Mouse (Mus musculus) intestine, embryonic 15.5 days (tissue): ENCODE results near the gene Chkb. TPM values are rescaled to one million over a fixed set of nuclear protein-coding genes. Genes with fewer than 3 reads are reported as not detected.

Experiments used
- ATAC-seq: fragments of 200-750 bp; cut with Nextera tagmentation; 2 replicates; pipeline ENCODE4 v1.8.0; 2017; ENCODE audit warnings: moderate TSS enrichment, moderate library complexity
- H3K27ac ChIP-seq: fragments of 300-500 bp; sonication (generic); 2 replicates; pipeline ENCODE4 v1.5.1; 2015; ENCODE audit warnings: mild to moderate bottlenecking, inconsistent platforms
- H3K27me3 ChIP-seq: fragments of 300-500 bp; sonication (generic); replicated peaks from 2 replicates; pipeline ENCODE4 v1.6.1; 2015; ENCODE audit warnings: inconsistent platforms
- H3K36me3 ChIP-seq: fragments of 300-500 bp; sonication (generic); 2 replicates; pipeline ENCODE4 v1.6.1; 2015; ENCODE audit warnings: inconsistent platforms
- H3K4me1 ChIP-seq: fragments of 300-500 bp; sonication (generic); replicated peaks from 2 replicates; pipeline ENCODE4 v1.6.1; 2015; ENCODE audit warnings: inconsistent platforms
- H3K4me2 ChIP-seq: fragments of 300-500 bp; sonication (generic); replicated peaks from 2 replicates; pipeline ENCODE4 v1.6.1; 2015; ENCODE audit warnings: mild to moderate bottlenecking, inconsistent platforms
- H3K4me3 ChIP-seq: fragments of 300-500 bp; sonication (generic); replicated peaks from 2 replicates; pipeline ENCODE4 v1.5.1; 2015; ENCODE audit warnings: inconsistent platforms
- H3K9ac ChIP-seq: fragments of 300-500 bp; sonication (generic); 2 replicates; pipeline ENCODE4 v1.6.1; 2015; ENCODE audit warnings: inconsistent platforms
- H3K9me3 ChIP-seq: fragments of 300-500 bp; sonication (generic); 2 replicates; pipeline ENCODE4 v1.6.1; 2016; ENCODE audit warnings: inconsistent platforms
- WGBS: fragments of 180-500 bp; shearing (Covaris S2); methylation state at CpG from one replicate; pipeline ENCODE4 v1.1.7; 2015; 5-methylcytosine and 5-hydroxymethylcytosine counted together
- polyA plus RNA-seq: library from polyadenylated mRNA; unstranded; fragments of >200 nt; fragmentation: Nextera tagmentation; extraction: Ambion mirVana; gene quantifications from 2 replicates; pipeline ENCODE4 v1.2.1, GENCODE M21; 2015

Chkb gene
- polyA plus RNA-seq, 1 experiment from 2014 or later, result 52.6 TPM

DNA sequence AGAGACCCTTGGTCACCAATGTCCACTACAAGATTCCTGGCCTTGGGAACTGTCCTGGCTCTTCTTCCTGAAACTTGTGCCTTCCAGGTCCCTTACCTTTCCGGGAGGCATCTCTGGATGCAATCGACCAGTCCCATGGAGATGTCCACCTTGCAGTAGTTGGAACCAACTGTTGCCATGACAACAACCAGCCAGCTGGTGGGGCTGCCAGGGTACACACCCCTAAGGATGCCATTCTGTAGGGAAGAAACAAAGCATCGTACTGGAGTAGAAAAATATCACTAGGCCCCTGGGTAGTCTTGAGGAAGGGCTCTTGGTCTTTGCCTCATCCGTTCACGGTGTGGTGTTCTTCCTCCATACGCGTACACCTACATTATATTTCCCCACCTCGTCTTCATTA lies 5.1 kb downstream of the Chkb start:
- no peak overlapping the region for H3K4me3 ChIP-seq
- H3K27me3 ChIP-seq, result no peaks in the 10 kb centered on the region
- no peak overlapping the region for H3K4me2 ChIP-seq
- H3K36me3 ChIP-seq, result peaks cover 15% of the 10 kb centered on the region
- no peaks in the 10 kb centered on the region for H3K9me3 ChIP-seq
- H3K9ac ChIP-seq, result no peak overlapping the region
- 86% methylated on average over 8 of the region's 8 CpGs for WGBS
- H3K27ac ChIP-seq, result no peak overlapping the region
- H3K4me1 ChIP-seq, result 0 out of 2 replicates have a peak, but pooled peaks cover 4% of the 10 kb centered on the region
- ATAC-seq, result no peak

DNA sequence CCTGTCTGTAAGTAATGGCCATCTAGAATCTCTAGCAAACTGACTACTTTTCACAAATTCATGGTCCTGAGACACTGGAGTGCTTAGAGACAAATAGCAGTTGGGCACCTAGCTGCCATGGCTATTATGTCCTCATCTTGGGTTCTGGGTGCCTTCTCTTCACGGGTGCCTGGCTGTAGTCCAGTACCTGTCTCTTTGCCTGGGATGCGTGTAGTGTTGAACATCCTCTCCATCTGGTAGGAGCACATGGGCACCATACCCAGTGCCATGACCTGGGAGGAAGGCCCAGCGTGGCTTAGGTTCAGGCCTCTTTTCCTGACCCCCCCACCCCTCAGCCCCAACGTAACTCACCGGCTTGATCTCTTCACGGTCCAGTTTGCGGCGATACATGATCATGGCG lies 7.8 kb downstream of the Chkb start:
- peaks cover 7% of the 10 kb centered on the region; the same call in 1 of the 2 replicates for H3K36me3 ChIP-seq
- H3K27ac ChIP-seq, result no peak overlapping the region
- no peak overlapping the region for H3K4me3 ChIP-seq
- no peaks in the 10 kb centered on the region for H3K4me1 ChIP-seq
- no peaks in the 10 kb centered on the region for H3K9me3 ChIP-seq
- WGBS, result 93% methylated on average over 9 of the region's 9 CpGs
- no peak overlapping the region for H3K4me2 ChIP-seq
- ATAC-seq, result no peak
- H3K27me3 ChIP-seq, result no peaks in the 10 kb centered on the region
- H3K9ac ChIP-seq, result no peak overlapping the region

DNA sequence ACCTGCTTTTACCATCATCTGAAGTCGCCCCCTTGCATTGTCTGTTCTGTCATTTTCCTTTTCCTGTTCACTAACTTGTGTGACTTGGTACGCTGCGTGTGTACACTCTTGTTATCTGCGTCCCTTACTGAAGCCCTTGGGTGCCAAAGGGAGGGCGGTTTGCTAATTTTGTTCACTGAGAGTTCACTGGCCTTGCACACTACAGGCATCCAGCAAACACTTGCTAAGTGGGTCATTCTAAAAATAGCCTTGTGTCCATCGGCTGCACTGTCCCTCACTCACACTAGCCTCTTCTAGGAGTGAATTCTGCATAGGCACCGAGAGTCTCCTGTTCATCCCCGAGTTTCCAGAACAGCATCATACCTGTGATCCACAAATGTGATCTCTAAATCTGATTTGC lies 14.4 kb downstream of the Chkb start:
- no peak for ATAC-seq
- Histone ChIP-seq H3K27me3 (no peaks in the 10 kb centered on the region), H3K9me3 (no peaks in the 10 kb centered on the region), H3K36me3 (no peaks in the 10 kb centered on the region), H3K27ac (no peak overlapping the region), H3K4me2 (no peak overlapping the region), H3K4me1 (no peaks in the 10 kb centered on the region), H3K4me3 (no peak overlapping the region), H3K9ac (no peak overlapping the region)
- WGBS, result 86% methylated on average over 8 of the region's 8 CpGs

DNA sequence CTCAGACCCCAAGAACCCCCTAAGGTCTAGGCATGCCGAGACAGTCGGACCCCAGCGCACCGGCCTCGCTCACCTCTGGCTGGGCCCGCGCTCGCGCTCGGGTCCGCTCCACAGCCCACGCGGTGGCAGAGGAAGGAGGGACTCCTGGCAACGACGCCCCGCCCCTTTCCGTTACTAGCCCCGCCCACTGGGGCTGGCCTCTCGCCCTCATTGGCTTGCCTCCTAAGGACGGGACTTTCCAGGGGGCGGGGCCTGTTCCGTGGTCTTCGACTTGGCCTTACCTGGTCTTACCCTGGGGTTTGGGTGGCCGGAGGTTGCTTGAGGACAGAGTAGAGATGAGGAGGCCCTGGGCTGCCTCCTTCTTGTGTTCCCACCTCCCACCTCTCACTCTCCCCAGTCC lies 19.6 kb downstream of the Chkb start, which contains the start of gene Syce3:
TSS of gene Syce3 (minus strand) at position 386 of the 400 bp plus-strand sequence.
- 81% methylated on average over 24 of the region's 24 CpGs for WGBS
- ATAC-seq, result no peak; the same call in 1 of the 2 replicates
- no peaks in the 10 kb centered on the region for H3K27me3 ChIP-seq
- H3K36me3 ChIP-seq, result no peaks in the 10 kb centered on the region
- no peaks in the 10 kb centered on the region for H3K9me3 ChIP-seq
- no peak within 1 kb of the TSS for H3K27ac ChIP-seq
- no peak within 1 kb of the TSS for H3K4me3 ChIP-seq
- H3K4me1 ChIP-seq, result no peaks in the 10 kb centered on the region
- no peak within 1 kb of the TSS for H3K9ac ChIP-seq
- no peak within 1 kb of the TSS for H3K4me2 ChIP-seq

DNA sequence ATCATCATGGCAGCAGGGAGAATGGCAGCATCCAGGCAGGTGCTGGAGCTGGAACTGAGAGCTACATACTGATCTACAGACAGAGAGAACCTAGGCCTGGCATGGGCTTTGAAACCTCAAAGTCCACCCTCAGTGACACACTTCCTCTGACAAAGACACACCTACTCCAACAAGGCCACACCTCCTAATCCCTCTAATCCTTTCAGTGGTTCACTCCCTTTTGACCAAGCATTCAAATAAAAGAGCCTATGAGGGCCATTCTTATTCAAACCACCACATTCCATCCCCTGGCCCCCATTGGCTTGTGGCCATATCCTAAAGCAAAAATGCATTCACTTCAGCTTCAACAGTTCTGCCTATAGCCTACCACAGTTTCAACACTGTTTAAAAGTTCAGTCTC lies 23.0 kb downstream of the Chkb start:
- Histone ChIP-seq H3K9ac (no peak overlapping the region), H3K4me3 (no peak overlapping the region)
- ATAC-seq, result no peak

DNA sequence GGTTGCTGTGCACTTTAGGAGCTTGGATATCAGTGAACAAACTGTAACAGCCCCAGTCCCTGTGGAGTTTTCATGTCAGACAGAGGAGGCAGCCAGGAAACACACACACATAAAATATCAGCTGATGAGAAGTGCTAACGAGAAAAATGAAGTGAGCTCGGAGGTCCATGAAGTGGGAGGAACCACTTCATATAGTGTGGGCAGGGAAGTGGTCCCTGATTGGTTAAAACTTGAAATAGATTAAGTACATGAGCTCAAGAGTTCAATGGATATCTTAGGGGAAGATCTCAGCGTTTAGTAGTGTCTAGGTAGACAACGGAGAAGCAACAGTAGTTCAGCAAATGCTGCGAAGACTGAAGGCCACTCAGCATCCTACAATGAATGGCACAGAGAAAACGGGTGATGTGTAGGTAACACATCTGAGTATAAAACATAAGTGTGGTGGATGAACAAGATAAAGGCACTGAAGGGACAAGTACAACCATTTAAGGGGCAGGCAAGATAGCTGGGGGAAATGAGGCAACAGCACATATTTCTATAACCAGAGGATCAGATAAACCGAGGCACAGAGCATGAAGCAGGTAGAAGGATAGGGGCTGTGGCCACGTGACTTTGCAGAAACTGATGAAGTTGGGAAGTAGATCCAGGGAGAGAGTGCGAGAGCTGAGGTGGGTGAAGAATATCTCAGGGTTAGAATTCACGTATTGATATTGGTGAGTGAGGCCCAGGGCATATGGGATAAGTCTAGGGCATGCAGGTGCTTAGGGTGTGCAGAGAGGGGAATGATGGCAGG lies 24.7 kb downstream of the Chkb start:
- no peak overlapping the region for H3K4me3 ChIP-seq
- no peaks in the 10 kb centered on the region for H3K27me3 ChIP-seq
- 81% methylated on average over 10 of the region's 10 CpGs for WGBS
- H3K4me1 ChIP-seq, result no peaks in the 10 kb centered on the region
- H3K9ac ChIP-seq, result no peak overlapping the region
- H3K9me3 ChIP-seq, result no peaks in the 10 kb centered on the region
- no peak overlapping the region for H3K4me2 ChIP-seq
- ATAC-seq, result no peak
- H3K27ac ChIP-seq, result no peak overlapping the region
- H3K36me3 ChIP-seq, result no peaks in the 10 kb centered on the region

More for the DNA sequence above, 23.0 kb downstream of the Chkb start:
- no peaks in the 10 kb centered on the region for H3K36me3 ChIP-seq
- H3K4me1 ChIP-seq, result no peaks in the 10 kb centered on the region
- H3K27me3 ChIP-seq, result no peaks in the 10 kb centered on the region
- H3K9me3 ChIP-seq, result no peaks in the 10 kb centered on the region
- no peak overlapping the region for H3K4me2 ChIP-seq
- H3K27ac ChIP-seq, result no peak overlapping the region

DNA sequence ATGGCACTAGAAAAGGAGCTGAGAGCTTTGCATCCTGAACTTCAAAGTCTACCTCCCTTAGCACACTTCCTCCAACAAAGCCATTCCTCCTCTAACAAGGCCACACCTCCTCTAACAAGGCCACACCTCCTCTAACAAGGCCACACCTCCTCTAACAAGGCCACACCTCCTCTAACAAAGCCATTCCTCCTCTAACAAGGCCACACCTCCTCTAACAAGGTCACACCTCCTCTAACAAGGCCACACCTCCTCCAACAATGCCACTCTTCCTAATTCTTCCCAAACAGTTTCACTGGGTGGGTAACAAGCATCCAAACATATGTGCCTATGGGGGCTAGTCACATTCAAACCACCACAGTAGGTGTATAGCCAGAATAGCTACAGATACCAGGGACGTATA lies 27.2 kb downstream of the Chkb start:
- H3K27ac ChIP-seq, result no peak overlapping the region
- 74% methylated on average over 1 of the region's 1 CpGs for WGBS
- no peak overlapping the region for H3K9ac ChIP-seq
- ATAC-seq, result no peak
- no peaks in the 10 kb centered on the region for H3K27me3 ChIP-seq
- no peaks in the 10 kb centered on the region for H3K36me3 ChIP-seq
- no peaks in the 10 kb centered on the region for H3K9me3 ChIP-seq
- no peaks in the 10 kb centered on the region for H3K4me1 ChIP-seq
- no peak overlapping the region for H3K4me3 ChIP-seq
- H3K4me2 ChIP-seq, result no peak overlapping the region

DNA sequence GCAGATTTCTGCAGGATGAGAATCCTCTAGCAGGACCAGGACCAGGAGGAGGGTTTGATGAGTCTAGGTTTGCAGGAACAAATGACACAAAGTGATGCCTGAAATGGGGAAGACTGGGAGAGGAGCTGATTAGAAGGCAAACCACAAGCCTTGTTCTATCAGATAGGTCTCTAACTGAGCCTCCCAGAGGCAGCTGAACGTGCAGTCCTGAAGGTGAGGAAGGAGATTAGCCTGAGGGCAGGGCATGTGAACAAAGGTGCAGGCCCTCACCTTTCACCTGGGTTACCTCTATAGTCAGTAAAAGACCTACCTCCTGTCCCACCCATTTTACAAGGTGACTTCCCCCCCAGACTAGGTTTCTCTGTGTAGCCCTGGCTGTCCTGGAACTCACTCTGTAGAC lies 30.0 kb downstream of the Chkb start:
- Histone ChIP-seq H3K4me2 (no peak overlapping the region), H3K9ac (no peak overlapping the region), H3K9me3 (no peaks in the 10 kb centered on the region), H3K4me1 (no peaks in the 10 kb centered on the region), H3K27me3 (no peaks in the 10 kb centered on the region), H3K36me3 (no peaks in the 10 kb centered on the region), H3K4me3 (no peak overlapping the region), H3K27ac (no peak overlapping the region)
- 0 out of 2 replicates have a peak, but pooled peaks have one; percentile 35 for ATAC-seq
- 57% methylated on average over 1 of the region's 1 CpGs for WGBS

DNA sequence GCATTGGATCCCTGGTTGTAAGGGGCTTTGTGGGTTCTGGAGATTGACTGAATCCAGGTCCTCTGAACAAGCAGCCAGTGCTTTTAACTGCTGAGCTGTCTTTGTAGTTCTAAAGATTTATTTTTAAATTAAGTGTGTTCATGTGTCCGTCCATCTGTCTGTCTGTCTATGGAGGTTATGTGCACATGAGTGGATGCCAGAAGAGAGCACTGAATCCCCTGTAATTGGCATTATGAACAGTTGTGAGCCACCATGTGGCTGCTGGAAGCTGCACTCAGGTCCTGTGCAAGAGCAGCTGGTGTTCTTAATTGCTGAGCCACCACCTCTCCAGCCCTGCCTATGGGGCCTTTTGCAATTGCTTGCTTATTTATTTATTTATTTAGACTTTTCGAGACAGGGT lies 31.6 kb downstream of the Chkb start:
- H3K36me3 ChIP-seq, result no peaks in the 10 kb centered on the region
- H3K4me3 ChIP-seq, result no peak overlapping the region
- no peak overlapping the region for H3K9ac ChIP-seq
- H3K27ac ChIP-seq, result no peak overlapping the region
- no peaks in the 10 kb centered on the region for H3K27me3 ChIP-seq
- no peak for ATAC-seq
- 77% methylated on average over 2 of the region's 2 CpGs for WGBS
- no peaks in the 10 kb centered on the region for H3K4me1 ChIP-seq
- no peak overlapping the region for H3K4me2 ChIP-seq
- no peaks in the 10 kb centered on the region for H3K9me3 ChIP-seq

DNA sequence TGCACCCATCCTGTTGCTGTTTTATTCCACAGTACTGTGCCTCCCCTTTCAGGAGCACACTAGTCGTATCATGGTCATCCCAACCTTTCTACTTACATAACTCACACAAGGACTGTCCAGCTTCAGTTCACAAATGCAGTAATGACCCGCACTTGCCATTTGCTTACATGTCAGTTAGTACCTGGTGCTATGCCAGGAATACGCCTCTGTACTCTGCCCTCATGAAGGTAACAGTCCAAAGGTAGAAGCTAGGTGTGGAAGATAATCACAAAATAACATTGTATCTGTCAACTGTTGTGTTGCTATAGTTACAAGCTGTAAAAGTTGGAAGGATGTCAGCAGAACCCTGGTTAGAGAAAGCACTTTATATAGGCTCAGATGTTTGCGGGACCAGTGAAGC lies 32.8 kb downstream of the Chkb start:
- Histone ChIP-seq H3K36me3 (no peaks in the 10 kb centered on the region), H3K27ac (no peak overlapping the region), H3K9ac (no peak overlapping the region), H3K9me3 (no peaks in the 10 kb centered on the region), H3K4me3 (no peak overlapping the region), H3K4me2 (no peak overlapping the region), H3K27me3 (no peaks in the 10 kb centered on the region), H3K4me1 (no peaks in the 10 kb centered on the region)
- 71% methylated on average over 4 of the region's 4 CpGs for whole genome bisulfite sequencing
- ATAC-seq, result peak; percentile 90

DNA sequence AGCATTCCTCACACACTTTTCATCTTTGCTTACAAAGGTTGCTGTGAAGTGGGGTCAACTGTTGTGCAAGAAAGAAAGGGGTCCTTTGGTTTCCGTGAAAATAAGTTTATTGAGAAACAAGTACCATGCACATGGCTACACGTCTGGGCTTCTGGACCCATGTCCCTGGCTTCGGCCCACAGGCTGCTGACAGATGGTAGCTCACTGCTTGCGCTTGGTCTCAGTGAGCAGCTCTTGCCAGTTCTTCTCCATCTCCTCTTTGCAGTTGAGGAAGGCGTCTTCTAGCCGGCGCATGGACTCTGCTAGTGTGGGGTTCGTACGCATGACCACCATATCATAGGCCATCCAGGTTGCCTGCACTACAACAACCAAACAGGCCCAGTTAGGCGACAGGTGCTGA lies 39.6 kb downstream of the Chkb start:
- H3K36me3 ChIP-seq, result no peaks in the 10 kb centered on the region
- H3K9me3 ChIP-seq, result no peaks in the 10 kb centered on the region
- H3K9ac ChIP-seq, result no peak overlapping the region
- ATAC-seq, result no peak
- no peak overlapping the region for H3K4me3 ChIP-seq
- 93% methylated on average over 10 of the region's 10 CpGs for WGBS
- H3K4me1 ChIP-seq, result no peaks in the 10 kb centered on the region
- H3K27ac ChIP-seq, result no peak overlapping the region
- 0 out of 2 replicates have a peak, but pooled peaks cover 2% of the 10 kb centered on the region for H3K27me3 ChIP-seq
- no peak overlapping the region for H3K4me2 ChIP-seq

DNA sequence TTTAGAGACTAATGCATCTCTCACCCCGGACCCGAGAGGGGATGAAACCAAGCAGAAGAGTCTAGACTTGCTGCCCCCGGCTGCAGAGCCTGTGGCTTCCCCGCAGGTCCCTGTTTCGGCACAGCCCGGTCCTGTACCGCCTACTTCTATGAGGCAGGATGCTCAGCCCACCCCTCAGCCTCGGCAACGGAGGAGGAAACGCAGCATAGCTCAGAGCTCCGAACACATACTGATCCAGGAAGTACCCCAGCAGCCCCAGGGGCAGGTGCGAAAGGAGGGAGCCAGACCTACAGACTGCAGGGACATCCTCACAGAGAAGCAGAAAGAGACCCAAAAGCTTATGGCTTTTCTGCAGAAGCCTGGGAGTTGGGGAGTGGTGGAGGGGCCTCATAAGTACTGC lies 42.6 kb downstream of the Chkb start:
- no peak overlapping the region for H3K4me2 ChIP-seq
- 42% methylated on average over 12 of the region's 12 CpGs for WGBS
- H3K27ac ChIP-seq, result no peak overlapping the region
- no peaks in the 10 kb centered on the region for H3K36me3 ChIP-seq
- H3K9ac ChIP-seq, result no peak overlapping the region
- no peak for ATAC-seq
- H3K9me3 ChIP-seq, result no peaks in the 10 kb centered on the region
- H3K4me3 ChIP-seq, result no peak overlapping the region
- H3K27me3 ChIP-seq, result 0 out of 2 replicates have a peak, but pooled peaks cover 6% of the 10 kb centered on the region
- no peaks in the 10 kb centered on the region for H3K4me1 ChIP-seq

DNA sequence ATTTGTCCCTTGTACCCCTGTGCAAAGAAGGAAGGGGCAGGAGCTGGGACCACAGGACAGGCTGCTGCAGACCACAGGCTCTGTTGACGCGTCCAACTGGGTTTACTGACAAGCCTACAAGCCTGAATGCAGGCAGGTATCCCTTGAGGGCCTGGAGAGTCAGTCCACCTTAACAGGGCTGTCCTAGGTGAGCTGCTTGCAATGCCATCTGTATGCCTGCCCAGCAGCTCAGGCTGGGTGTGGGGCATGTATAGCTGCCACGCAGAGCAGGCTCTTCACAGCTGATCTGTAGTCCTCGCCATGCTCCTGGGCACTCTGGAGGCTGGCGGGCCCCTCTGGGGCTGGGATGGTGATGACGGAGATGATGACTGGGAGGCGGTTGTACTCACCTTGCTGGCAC lies 45.1 kb downstream of the Chkb start, which contains the start of gene Klhdc7b:
TSS of gene Klhdc7b (plus strand) at position 301 of the 400 bp plus-strand sequence.
- Histone ChIP-seq H3K4me2 (no peak within 1 kb of the TSS), H3K4me1 (0 out of 2 replicates have a peak, but pooled peaks cover under 1% of the 10 kb centered on the region), H3K27ac (no peak within 1 kb of the TSS), H3K9ac (no peak within 1 kb of the TSS), H3K9me3 (no peaks in the 10 kb centered on the region), H3K36me3 (no peaks in the 10 kb centered on the region), H3K4me3 (no peak within 1 kb of the TSS), H3K27me3 (peaks cover 7% of the 10 kb centered on the region)
- 92% methylated on average over 7 of the region's 7 CpGs for WGBS
- ATAC-seq, result no peak
